Mouse (Mus musculus) activated CD4-positive, CD25-positive, alpha-beta regulatory T cell (primary cell): ENCODE measurements around the gene Gm8882. TPM values are rescaled to one million over a fixed set of nuclear protein-coding genes. Genes with fewer than 3 reads are reported as not detected.

ENCODE experiments used
- polyA plus RNA-seq, 2 experiments: library from polyadenylated mRNA; unstranded; fragments of 100-300 nt; shearing (Covaris generic); gene quantifications; one replicate each; pipeline ENCODE4 v1.2.1; 2017

The Gm8882 gene
- polyA plus RNA-seq = under 1 TPM in 1 of 2 experiments, not detected in 1; 0.42 TPM

DNA sequence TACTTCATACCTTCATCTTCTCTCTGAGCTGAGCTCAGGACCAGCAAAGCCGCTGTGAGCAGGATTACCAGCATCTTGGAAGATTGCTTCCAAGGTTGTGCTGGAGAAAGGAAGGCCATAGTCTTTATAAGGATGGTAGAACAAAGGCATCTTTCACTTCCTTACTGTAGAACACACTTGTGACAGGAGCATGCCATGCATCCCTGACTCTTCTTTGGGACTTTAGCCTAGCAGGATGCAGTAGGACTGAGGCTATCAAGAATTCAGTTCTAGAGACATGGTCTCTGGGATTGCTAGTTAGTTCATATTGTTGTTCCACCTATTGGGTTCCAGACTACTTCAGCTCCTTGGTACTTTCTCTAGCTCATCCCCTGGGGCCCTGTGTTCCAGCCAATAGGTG is at the start of gene Gm8882:
Gm8882 (minus strand) TSS at position 101 of the 400 bp plus-strand sequence.

DNA sequence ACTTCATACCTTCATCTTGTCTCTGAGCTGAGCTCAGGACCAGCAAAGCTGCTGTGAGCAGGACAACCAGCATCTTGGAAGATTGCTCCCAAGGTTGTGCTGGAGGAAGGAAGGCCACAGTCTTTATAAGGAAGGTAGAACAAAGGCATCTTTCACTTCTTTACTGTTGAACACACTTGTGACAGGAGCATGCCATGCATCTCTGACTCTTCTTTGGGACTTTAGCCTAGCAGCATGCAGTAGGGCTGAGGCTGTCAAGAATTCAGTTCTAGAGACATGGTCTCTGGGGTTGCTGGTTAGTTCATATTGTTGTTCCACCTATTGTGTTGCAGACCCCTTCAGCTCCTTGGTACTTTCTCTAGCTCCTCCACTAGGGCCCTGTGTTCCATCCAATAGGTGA is 49.3 kb downstream of the Gm8882 start, which contains the start of gene Prpmp5:
Prpmp5 (minus strand) TSS at position 101 of the 400 bp plus-strand sequence.

Other genes with a start within 250 kb of the Gm8882 start
- not detected for gene Prb1, start 153.6 kb downstream of the Gm8882 start, polyA plus RNA-seq
- gene Prpmp5, start 49.4 kb downstream of the Gm8882 start, polyA plus RNA-seq = not detected
- gene Prh1, start 205.7 kb upstream of the Gm8882 start, polyA plus RNA-seq = not detected
- not detected for gene Prp2, start 231.8 kb upstream of the Gm8882 start, polyA plus RNA-seq